Mouse (Mus musculus): ENCODE measurements around the gene Psme3.
"Not testable (repeated sequence)": the region's sequence is repeated elsewhere in the genome, so short reads cannot be mapped to it uniquely, and the experiment has no call there.

- TF ChIP-seq CTCF, EP300 (IDR thresholded peaks at IDR 0.05; ENCODE audit: low read depth): not testable (repeated sequence)
These were observed 9.2 kb downstream of the Psme3 start for GRCm38 (mm10) chr11:101325201-101325600.
